Mouse (Mus musculus): ENCODE measurements around the gene Ccdc13.

Ccdc13 gene

DNA sequence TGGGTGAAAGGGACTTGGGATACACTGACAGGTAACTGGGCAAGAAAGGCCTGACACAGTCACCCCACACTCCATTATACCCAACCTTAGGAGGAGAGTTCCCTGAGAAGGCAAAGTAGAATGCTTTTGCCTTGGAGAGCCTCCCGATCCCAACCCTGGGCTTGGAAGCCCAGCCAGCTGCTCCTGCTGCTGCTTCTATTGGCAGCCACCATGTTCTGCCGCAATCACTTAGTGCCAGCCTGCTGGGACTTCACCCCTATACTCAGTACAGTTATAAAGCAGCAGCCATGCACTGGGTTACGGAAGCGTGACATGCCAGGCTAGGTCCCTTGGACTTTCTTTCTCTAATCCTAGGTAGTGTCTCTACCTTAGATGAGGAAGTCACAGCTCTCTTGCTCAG is 7.9 kb upstream of the Ccdc13 start:
- DNase-seq (ENCODE audit: low read depth, low spot score): no peak

DNA sequence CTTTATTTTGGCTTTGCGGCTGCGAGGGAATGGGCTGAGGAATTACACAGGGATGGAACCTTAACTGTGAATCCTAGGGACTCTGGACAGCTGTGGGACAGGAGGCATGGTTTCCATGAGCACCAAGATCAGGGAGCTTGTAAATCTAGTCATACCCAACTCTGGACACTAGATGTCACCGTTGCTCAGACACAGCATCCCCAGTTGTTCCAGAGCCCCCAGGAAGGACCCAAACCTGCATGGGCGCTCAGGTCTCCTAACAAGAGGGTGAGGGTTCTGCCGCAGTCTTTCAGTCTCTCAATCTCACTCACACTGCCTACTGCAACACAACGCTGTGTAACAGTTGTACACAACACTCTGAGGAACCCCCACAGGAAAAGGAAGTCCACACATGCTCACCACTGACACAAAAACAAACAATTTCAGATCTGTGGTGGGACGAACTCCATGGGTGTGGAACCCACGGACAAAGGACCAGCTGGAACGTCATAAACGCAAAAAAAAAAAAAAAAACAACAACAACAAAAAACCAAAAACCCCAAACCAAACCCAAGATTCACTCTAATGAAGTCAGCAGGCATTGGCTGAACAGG is 7.4 kb upstream of the Ccdc13 start:
- DNase-seq (ENCODE audit: low read depth, low spot score): no peak

DNA sequence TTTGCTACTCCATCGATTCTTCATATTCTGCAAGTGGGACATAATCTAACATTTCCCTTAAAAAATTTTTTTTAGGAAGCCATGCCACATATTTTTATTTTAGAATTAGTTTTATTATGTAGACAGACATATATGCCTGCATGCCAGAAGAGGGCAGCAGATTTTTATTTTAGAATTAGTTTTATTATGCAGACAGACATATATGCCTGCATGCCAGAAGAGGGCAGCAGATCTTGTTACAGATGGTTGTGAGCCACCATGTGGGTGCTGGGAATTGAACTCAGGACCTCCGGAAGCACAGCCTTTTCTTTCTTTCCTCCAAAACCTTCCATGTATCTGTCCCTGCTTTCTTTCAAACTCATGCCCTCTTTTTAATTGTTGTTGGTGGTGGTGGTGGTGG is 3.7 kb upstream of the Ccdc13 start:
- DNase-seq (ENCODE audit: low read depth, low spot score): no peak

DNA sequence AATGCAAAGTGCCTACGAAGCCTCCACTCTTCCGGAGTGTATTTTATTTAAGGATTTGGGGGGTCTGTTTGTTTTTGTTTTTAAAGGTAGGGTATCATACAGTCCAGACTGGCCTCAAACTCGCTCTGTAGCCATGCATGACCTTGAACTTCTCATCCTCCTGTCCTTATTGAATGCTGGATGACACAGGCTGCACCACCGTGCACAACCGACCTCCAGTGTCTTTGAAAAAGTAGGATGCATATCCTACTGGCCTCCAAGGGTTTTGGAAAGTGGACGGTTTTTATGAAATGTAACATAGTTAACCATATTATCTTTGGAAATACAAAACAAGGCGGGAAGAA is 333 bp upstream of the Ccdc13 start:
- DNase-seq (ENCODE audit: low read depth, low spot score): no peak

DNA sequence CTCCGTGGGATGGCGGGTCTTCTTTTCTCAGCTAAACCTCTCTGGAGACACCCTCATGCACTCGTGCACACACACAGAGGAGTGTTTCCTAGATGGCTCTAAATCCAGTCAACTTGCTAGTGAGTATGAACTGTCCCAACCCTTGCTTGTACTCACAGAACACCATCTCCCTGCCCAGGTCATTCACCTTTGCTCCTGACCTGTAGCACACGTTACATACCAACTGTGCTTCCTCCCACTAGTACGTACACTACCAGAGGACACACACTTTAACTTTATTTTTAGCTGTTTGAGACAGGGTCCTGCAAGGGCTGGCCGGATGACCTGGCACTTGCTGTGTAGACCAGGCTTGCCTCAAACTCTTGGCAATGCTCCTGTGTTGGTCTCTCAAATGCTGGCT is 1.3 kb downstream of the Ccdc13 start:
- no peak for DNase-seq (ENCODE audit: low read depth, low spot score)

DNA sequence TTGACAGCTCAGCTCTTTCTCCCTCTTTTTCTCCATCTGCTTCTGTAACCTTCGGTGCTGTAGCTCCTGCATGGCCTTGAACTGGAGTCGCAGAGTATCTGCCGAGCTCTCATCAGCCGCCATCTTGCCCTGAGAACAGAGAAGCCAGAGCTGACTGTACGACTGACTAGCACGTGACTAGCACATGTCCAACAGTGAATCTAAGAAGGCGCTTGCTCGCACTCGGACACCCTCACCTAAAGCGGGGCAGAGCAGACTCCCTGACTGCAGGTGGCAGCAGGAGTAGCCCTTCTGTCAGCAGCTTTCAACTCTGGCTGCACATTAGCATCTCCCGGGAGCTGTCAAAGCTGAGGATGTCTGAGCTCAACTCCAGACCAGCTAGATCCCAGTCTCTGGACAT is 5.4 kb downstream of the Ccdc13 start:
- no peak for DNase-seq (ENCODE audit: low read depth, low spot score)

DNA sequence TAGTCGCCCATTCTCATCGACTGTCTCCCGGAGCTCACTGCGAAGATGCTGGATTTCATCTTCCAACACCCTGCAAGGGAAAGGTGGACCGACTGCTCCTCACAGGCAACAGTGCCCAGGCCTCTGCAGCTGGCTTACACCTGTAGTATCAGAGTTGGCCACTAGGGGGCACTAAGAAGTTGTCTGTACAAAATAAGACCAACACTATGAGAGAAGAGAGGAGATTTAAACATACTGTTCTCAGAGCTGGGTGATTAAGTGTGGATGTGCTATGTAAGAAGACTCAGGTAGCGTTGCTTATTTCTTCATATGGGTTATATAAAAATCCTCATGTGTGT is 8.3 kb downstream of the Ccdc13 start:
- DNase-seq (ENCODE audit: low read depth, low spot score): no peak

DNA sequence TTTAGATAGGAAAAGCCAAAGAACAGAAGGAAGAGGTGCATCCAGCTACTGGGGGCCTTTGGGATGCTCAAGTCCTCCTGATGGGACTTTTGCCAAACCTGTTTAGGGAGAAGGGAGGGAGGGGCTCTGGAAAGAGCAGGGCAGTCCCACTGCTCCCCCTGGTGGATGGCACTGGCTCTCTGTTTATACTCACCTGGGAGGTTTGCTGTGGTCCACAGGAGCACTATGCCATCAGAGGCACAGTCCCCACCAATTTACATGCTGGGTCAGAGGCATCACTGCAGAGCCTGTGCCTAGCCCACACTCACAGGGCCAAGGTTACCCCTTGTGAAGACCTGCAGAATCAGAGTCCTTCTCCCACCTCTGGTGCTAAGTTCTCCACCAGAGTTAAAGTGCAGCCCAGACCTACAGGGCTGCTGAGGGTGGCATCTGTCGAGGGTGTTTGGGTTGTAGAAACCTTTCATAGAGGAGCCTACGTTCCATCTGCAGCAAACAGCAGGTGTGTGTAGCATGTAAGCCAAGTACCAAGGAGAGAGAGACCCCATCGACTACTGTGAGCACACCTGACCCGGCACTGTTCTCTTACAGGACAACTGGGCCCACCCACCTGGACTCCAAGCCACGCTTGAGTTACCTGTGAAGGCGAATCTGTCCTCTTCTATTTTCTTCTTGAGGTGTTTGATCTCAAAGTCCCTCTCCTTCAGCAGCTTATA is 8.9 kb downstream of the Ccdc13 start:
- no peak for DNase-seq (ENCODE audit: low read depth, low spot score)

DNA sequence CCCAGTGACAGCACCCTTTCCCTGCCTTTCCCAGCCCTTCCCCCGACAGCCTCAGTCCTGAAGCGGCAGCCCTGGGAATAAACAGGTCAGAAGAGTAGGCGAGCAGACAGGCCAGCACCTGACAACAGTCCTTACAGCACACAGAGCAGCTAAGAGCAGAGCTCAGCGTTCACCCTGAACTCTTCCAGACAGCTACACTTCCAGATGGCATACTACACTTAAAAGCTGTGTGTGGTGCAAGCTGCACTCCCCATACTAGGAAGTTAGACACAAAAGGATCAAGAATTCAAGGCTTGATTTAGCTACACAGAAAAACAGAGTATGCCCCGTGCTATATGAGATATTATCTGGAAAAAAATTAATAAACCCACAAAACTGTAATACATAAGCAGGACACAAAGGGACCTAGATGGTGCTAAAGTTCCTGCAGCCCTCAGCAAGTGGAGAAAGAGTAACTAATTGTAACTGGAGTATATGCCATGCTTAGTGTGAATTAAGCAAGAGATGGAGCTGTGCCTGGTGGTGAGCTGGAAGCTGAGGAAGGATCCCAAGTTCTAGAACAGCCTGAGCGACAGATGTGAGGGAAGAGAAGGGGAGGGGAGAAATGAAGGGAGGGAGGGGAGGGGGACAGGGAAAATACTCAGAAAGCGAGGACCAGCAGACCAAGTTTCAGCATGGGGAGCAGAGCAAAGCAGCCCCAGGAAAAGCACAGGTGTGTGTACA is 9.8 kb downstream of the Ccdc13 start:
- DNase-seq (ENCODE audit: low read depth, low spot score): no peak

DNA sequence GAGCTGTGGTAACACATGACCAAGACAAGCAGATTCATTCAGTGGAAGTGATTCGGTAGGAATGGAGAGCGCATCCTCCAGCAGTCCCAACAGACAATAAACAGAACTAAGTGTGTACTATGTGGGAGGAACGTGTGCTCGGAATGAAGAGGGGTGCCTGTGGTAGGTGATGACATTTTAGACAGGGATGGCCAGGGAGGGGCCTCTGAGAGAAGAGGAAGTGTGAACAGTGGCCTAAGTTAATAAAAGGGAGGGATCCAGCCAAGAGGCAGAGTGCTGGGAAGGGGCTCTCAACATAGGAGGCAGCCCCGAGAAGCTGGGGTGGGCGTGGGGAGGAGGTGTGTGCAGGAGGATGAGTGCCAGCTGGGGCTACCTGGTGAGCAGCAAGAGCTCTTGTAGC is 10.9 kb downstream of the Ccdc13 start:
- no peak for DNase-seq (ENCODE audit: low read depth, low spot score)

DNA sequence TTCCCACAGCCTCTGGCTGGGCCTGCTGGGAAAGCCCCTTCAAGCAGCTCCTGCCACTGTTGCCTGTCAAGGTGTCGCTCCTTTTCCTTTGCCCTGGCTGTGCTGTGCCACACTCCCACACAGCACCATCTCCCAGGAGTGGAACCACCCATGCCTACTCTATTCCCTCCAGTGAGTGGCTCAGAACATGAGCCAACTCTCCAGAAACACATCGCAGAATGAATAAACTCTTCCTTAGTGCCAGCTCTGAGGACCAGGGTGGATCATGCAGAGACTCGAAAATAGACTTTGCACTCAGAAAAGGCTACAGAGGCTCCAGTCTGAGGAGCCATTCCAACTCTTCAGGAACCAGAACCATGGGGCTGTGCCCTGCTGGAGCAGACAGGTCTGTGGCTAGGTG is 12.9 kb downstream of the Ccdc13 start:
- DNase-seq (ENCODE audit: low read depth, low spot score): no peak

DNA sequence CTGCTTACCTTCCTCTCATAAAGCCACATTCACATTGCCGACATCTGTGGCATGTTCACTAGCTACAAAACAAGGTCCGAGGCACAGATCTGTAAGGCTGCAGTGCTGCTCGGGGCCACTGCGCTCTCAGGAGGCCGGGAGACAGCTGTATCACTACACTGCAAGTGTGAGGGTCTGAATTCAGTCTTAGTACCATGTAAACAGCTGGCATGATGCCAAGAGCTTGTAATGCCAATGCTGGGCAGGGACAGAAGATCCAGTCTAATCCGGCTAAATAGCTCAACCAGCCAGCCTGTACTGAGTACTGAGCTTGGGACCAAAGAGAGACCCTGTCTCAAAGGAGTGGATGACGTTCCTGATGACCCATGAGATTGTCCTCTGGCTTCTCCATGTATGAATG is 15.3 kb downstream of the Ccdc13 start:
- no peak for DNase-seq (ENCODE audit: low read depth, low spot score)

DNA sequence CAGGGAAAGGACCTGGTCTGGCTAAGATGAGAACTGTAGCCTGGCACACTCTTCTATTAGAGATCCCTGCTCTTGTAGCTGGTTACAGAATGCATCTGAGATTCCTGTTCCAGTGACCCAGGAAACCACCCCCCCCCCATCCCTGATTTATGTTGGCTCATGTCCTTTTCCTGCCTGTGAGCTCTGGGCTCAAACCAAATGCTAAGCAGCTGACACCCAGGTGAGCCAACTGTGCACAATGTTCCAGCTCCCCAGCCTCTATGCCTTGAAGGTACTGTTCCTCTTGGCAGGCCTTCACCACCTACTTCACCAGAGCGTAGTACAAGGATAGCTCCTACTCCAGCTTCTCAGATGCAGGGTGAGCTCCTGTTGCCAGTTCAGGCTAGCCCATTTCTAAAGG is 16.2 kb downstream of the Ccdc13 start:
- DNase-seq (ENCODE audit: low read depth, low spot score): no peak

DNA sequence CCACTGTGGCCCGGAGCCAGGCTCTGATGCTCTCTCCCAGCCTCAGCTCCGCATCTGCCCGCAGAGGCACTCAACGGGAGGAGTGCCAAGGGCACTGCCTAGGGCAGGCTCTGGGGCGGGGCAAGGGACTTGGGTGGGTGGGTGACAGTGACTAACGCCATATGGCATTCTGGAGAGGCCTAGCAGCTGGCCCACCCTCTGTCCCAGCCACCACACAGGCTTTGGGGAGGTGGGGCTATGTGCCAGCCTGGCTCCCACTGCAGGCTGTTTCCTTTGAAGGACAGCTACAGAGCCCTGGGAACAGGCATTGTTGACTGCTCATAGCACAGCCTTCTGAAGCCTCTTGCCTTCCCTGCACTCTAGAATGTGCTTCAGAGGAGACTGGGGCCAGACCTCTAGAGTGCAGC is 16.7 kb downstream of the Ccdc13 start:
- no peak for DNase-seq (ENCODE audit: low read depth, low spot score)

DNA sequence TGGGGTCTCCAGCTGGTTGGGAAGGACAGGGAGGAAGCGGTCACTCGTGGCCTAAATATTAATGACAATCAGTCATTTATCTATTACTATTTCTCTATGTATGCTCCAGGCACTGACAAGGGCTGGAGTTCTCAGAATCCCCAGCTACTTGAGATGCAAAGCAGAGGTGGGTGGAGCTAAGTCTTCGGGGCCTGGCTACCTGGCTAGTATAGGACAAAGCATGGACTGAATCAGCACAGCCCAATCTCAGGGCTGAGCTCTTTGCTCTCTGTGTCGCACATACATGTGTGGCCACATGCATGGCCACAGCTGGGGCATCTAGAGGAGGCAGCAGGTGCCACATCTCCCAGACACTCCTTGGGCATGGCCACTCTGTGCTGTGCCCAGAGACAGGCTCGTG is 18.5 kb downstream of the Ccdc13 start:
- no peak for DNase-seq (ENCODE audit: low read depth, low spot score)

DNA sequence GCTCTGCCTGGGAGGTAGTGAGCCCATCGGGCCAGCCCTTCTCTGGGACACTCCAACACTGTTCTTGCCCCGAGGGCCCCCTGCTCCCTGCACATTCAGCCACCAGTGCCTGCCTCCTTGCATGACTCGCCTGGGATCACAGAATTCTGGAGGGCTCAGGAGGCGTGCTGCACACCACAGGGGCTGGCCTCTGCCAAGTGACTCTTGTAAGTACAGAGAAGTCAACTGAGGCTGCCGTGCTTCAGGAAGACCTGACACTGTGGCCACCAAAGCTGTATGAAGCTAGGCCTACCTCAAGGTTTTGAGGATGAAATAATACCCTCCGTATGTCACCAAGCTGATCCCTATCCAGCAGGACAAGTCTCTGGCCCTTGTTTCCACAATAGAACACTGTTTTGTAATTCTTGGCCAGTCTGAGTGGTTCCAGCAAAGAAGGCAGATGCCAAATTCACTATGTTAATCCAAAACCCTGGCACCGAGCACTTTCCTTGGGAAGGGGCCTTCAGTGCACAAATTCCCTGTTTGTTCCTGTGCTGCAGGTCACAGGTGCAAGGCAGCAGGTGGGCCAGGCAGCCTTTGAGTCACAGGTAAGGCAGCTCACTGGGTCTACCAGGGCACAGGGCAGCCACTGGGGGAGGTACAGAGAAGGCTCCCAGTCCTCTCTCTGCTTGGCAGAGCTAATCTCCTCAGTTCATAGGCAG is 19.3 kb downstream of the Ccdc13 start:
- DNase-seq (ENCODE audit: low read depth, low spot score): no peak

DNA sequence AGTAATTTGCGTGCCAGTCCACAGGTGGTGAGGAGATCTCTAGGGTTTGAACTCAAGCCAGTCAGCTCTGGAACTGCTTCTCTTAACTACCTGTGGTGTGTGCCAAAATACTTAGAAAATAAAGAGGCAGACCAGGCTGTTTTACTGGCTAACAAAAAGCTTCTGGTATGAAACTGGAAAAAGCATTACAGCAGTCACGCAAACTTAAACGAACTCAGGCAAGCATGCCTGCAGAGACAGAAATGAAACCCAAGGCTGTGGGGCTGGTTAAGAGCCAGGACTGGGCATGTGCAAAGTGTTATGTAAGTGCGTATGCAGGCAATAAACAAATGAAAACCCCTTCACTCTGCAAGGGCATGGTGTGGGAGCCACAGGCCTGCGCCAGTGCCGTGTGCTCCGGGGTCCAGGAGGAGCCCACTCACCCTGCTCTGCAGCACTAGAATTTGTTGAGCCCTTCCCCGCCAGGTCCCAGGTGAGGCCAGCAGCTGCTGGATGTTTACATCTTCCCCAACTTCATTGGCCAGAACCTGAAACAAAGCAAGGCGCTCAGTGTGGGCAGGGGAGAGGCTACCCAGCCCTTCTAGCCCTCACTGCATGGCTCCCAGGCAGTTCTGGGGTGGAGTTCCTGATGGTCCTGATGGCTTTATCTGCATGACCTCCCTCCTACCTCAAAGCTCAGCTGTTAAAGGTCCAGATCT is 20.0 kb downstream of the Ccdc13 start:
- DNase-seq (ENCODE audit: low read depth, low spot score): no peak

DNA sequence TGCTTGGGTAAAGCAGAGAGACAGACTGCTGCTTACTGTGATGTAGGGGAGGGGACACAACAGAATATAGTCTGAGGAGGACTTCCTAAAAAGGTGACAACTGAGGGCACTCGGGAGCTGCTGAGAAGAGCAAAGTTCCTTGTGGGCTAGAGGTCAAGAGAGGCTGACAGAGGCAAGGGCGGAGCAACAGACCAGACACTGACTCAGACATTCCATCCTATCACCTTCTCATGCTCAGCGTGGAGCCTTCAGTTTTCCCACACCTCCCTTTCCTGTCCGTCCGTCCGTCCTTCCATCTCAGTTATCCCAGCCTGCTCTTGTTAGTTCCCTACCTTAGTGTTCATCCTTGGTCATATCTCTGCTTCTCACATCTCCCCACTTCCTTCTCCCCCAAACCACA is 24.1 kb downstream of the Ccdc13 start:
- no peak for DNase-seq (ENCODE audit: low read depth, low spot score)

DNA sequence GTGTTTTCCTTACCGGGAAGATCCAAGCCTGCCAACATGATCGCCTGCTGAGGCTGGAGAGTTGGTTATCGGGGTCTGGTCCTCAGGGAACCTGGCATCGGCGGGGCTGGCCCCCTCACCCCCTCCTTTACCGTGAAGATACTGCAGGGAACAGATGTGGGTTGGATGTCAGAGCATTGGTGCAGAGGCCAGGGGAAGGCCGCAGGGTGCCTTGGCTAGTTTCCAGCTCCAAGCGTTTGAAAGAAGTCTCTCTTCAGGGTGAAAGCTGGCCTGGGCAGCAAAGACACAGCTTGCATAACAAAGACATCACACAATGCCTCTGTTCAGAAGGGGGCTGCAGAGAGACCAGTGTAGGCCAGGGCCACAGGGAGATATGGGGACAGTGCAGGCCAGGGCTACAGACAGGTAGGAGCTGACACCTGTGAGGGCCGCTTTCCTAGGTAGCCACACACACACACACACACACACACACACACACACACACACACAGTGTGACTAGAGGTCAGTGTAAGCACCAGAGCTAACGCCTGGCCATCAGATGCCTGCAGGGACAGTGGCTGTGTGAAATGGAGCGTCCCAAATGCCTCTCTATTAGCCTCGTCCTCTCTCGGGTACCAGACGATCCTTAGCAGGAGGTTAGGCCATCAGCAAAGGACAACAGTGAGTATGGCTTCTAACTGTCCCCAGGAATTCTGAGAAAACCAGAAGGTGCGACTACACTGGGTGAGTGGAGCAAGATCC is 29.0 kb downstream of the Ccdc13 start:
- no peak for DNase-seq (ENCODE audit: low read depth, low spot score)

DNA sequence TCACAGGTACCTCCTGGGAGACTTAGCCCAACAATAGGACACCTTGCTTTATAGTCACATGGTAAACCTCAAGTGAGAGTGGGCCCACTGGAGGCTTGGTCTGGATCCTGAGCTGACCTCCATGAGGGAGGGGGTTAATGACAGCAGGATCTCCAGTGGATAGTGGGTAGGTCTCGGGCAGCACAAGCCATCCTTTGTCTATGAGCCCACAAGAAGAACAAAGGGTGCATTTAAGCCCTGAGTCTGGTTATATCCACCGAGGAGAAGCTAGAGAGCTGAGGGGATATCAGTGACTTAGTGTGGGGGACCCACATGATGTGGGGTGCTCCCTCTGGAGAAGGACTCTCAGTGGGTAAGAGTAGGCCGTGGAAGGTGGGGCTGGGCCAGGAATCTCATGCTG is 30.8 kb downstream of the Ccdc13 start:
- no peak for DNase-seq (ENCODE audit: low read depth, low spot score)

DNA sequence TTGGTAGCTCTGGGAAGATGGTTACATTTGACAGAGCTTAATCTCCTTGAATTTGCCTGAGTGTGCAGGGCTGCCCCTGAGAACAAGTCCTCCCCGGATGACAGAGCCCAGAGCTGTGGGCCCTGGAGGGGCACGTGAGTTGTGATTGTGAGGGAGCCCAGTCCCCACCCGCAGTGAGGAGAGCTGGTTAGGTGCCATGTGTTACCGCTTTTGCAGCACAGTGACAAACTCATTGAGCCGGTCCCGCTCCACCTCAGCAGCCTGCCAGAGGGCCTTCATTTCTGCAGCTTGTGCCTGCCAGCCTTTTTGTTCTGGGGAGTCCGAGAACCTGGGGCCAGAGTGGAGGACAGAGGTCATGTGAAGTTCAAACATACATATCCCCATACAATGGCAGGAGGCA is 31.3 kb downstream of the Ccdc13 start:
- no peak for DNase-seq (ENCODE audit: low read depth, low spot score)

DNA sequence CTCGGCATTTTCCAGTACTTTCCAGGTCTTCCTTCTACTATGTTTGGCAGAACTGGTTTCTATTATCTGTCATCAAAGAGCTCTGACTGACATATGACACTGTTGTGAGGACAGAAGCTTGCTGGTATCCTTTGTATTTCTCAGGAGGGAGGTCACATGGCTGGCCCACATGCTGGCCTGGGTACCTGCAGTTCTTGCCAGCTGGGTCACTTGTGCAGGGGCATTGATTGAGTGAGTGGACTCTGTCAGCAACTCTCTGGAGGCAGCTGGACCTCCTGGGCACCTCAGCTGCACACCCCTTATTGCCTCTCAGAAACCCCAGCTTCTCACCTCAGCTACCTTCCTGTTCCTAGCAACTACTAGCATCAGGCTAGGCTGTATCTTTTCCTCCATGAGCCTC is 31.7 kb downstream of the Ccdc13 start:
- DNase-seq (ENCODE audit: low read depth, low spot score): no peak
